Mouse (Mus musculus) thymus, postnatal 14 days (tissue): ENCODE measurements around the gene Mrps27.
"Not testable (repeated sequence)": the region's sequence is repeated elsewhere in the genome, so short reads cannot be mapped to it uniquely, and the experiment has no call there.

Source experiments
- DNase-seq: peaks from one replicate; pipeline ENCODE4 v3.0.0; 2021

Mrps27 gene

GRCm38 (mm10) chr13:99344599-99345575 is at the start of gene Mrps27, which contains the start of gene Ptcd2:
TSS of gene Mrps27 (plus strand) at chr13:99344786.
TSS of gene Ptcd2 (minus strand) at chr13:99344705.
- DNase-seq: peak; percentile 99

- no peak for DNase-seq
These were observed 44.7 kb upstream of the Mrps27 start for GRCm38 (mm10) chr13:99299921-99300320.

GRCm38 (mm10) chr13:99303846-99304245 is 40.7 kb upstream of the Mrps27 start:
- no peak for DNase-seq

- no peak for DNase-seq
These were observed 40.2 kb upstream of the Mrps27 start for GRCm38 (mm10) chr13:99304365-99304764.

- no peak for DNase-seq
These were observed 39.4 kb upstream of the Mrps27 start for GRCm38 (mm10) chr13:99305186-99305585.

- no peak for DNase-seq
These were observed 38.4 kb upstream of the Mrps27 start for GRCm38 (mm10) chr13:99306164-99306563.

- DNase-seq: no peak
These were observed 36.6 kb upstream of the Mrps27 start for GRCm38 (mm10) chr13:99307930-99308359.

- DNase-seq: no peak
These were observed 36.2 kb upstream of the Mrps27 start for GRCm38 (mm10) chr13:99308393-99308792.

GRCm38 (mm10) chr13:99314098-99314497 is 30.5 kb upstream of the Mrps27 start:
- DNase-seq: no peak

- no peak for DNase-seq
These were observed 29.9 kb upstream of the Mrps27 start for GRCm38 (mm10) chr13:99314657-99315181.

GRCm38 (mm10) chr13:99316366-99316765 is 28.2 kb upstream of the Mrps27 start:
- DNase-seq: no peak

GRCm38 (mm10) chr13:99317058-99317457 is 27.5 kb upstream of the Mrps27 start:
- DNase-seq: peak; percentile 12

- DNase-seq: no peak
These were observed 24.1 kb upstream of the Mrps27 start for GRCm38 (mm10) chr13:99320453-99320852.

GRCm38 (mm10) chr13:99322915-99323314 is 21.7 kb upstream of the Mrps27 start:
- not testable (repeated sequence) for DNase-seq

GRCm38 (mm10) chr13:99323632-99324336 is 20.8 kb upstream of the Mrps27 start:
- DNase-seq: no peak

- DNase-seq: not testable (repeated sequence)
These were observed 20.3 kb upstream of the Mrps27 start for GRCm38 (mm10) chr13:99324337-99324685.

- DNase-seq: no peak
These were observed 13.3 kb upstream of the Mrps27 start for GRCm38 (mm10) chr13:99331255-99331654.

- no peak for DNase-seq
These were observed 7.1 kb upstream of the Mrps27 start for GRCm38 (mm10) chr13:99337510-99337909.

- no peak for DNase-seq
These were observed 3.1 kb upstream of the Mrps27 start for GRCm38 (mm10) chr13:99341504-99341903.

- DNase-seq: no peak
These were observed 549 bp upstream of the Mrps27 start for GRCm38 (mm10) chr13:99343876-99344598.

- no peak for DNase-seq
These were observed 5.4 kb downstream of the Mrps27 start for GRCm38 (mm10) chr13:99350009-99350408.

- no peak for DNase-seq
These were observed 6.6 kb downstream of the Mrps27 start for GRCm38 (mm10) chr13:99351186-99351585.

GRCm38 (mm10) chr13:99351596-99351995 is 7.0 kb downstream of the Mrps27 start:
- no peak for DNase-seq
